Mouse (Mus musculus): Measurements from ENCODE around the gene Suv39h2. TPM values are rescaled to one million over a fixed set of nuclear protein-coding genes. Genes with fewer than 3 reads are reported as not detected.

Gene Suv39h2
- 8.2 TPM in 2 replicates for polyA plus RNA-seq (2015; fragmentation: Nextera tagmentation; extraction: Ambion mirVana)

- peak; percentile 97 for ATAC-seq (replicated peaks)
- no peaks in the 10 kb centered on the region for H3K9me3 ChIP-seq
- WGBS: under 1% methylated on average over 42 of the region's 42 CpGs
Observed at GRCm38 (mm10) chr2:3474861-3475283, at the start of gene Suv39h2. Gene Suv39h2, minus strand, starts transcription at chr2:3475031.

GRCm38 (mm10) chr2:3522558-3522957 is 47.7 kb upstream of the Suv39h2 start:
- Histone ChIP-seq H3K27ac (no peak overlapping the region), H3K4me3 (no peak overlapping the region), H3K9ac (no peak overlapping the region), H3K4me2 (no peak overlapping the region), H3K9me3 (no peaks in the 10 kb centered on the region), H3K36me3 (replicated peaks) (no peaks in the 10 kb centered on the region), H3K4me1 (no peaks in the 10 kb centered on the region), H3K27me3 (replicated peaks) (no peaks in the 10 kb centered on the region)
- WGBS: 83% methylated on average over 4 of the region's 4 CpGs
- no peak for ATAC-seq (replicated peaks)

More at GRCm38 (mm10) chr2:3474861-3475283, at the start of gene Suv39h2:
- Histone ChIP-seq H3K4me1 (peaks cover 19% of the 10 kb centered on the region), H3K4me3 (peak within 1 kb of the TSS; percentile 97), H3K4me2 (peak within 1 kb of the TSS; percentile 60), H3K27me3 (replicated peaks) (no peaks in the 10 kb centered on the region), H3K27ac (peak within 1 kb of the TSS; percentile 88), H3K36me3 (replicated peaks) (no peaks in the 10 kb centered on the region), H3K9ac (peak within 1 kb of the TSS; percentile 70)

- no peaks in the 10 kb centered on the region for H3K9me3 ChIP-seq
- peaks cover 15% of the 10 kb centered on the region for H3K4me1 ChIP-seq
- 1% methylated on average over 60 of the region's 60 CpGs for WGBS
Observed at GRCm38 (mm10) chr2:3512552-3513454, 38.0 kb upstream of the Suv39h2 start, which contains the start of the genes Gm45902, Hspa14 and Cdnf. Gene Gm45902, minus strand, starts transcription at chr2:3512790. Gene Hspa14, minus strand, starts transcription at chr2:3512814. Gene Cdnf, plus strand, starts transcription at chr2:3513030.

GRCm38 (mm10) chr2:3512076-3512475 is 37.2 kb upstream of the Suv39h2 start:
- H3K27ac ChIP-seq: peak overlapping the region; percentile 83
- peaks cover 19% of the 10 kb centered on the region; the same call in 1 of the 2 replicates for H3K36me3 ChIP-seq (replicated peaks)
- no peak for ATAC-seq (replicated peaks)
- peak overlapping the region; percentile 85 for H3K4me2 ChIP-seq
- H3K27me3 ChIP-seq (replicated peaks): no peaks in the 10 kb centered on the region
- H3K9ac ChIP-seq: peak overlapping the region; percentile 82
- H3K4me1 ChIP-seq: peaks cover 15% of the 10 kb centered on the region
- H3K4me3 ChIP-seq: peak overlapping the region; percentile 82
- under 1% methylated on average over 15 of the region's 15 CpGs for WGBS
- H3K9me3 ChIP-seq: no peaks in the 10 kb centered on the region

More at GRCm38 (mm10) chr2:3512552-3513454, 38.0 kb upstream of the Suv39h2 start, which contains the start of the genes Gm45902, Hspa14 and Cdnf:
- peak within 1 kb of the TSS; percentile 82 for H3K4me3 ChIP-seq
- H3K27ac ChIP-seq: peak within 1 kb of the TSS; percentile 85
- H3K27me3 ChIP-seq (replicated peaks): no peaks in the 10 kb centered on the region
- H3K36me3 ChIP-seq (replicated peaks): peaks cover 17% of the 10 kb centered on the region; the same call in 1 of the 2 replicates
- ATAC-seq (replicated peaks): peak; percentile 100
- H3K9ac ChIP-seq: peak within 1 kb of the TSS; percentile 82
- peak within 1 kb of the TSS; percentile 85 for H3K4me2 ChIP-seq

- H3K9ac ChIP-seq: no peak overlapping the region
- ATAC-seq (replicated peaks): no peak
- no peak overlapping the region for H3K27ac ChIP-seq
- H3K4me3 ChIP-seq: no peak overlapping the region
- no peaks in the 10 kb centered on the region for H3K27me3 ChIP-seq (replicated peaks)
- no peaks in the 10 kb centered on the region for H3K9me3 ChIP-seq
- 95% methylated on average over 5 of the region's 5 CpGs for WGBS
- H3K4me2 ChIP-seq: no peak overlapping the region
- H3K36me3 ChIP-seq (replicated peaks): peaks cover 34% of the 10 kb centered on the region
- H3K4me1 ChIP-seq: no peaks in the 10 kb centered on the region
Observed at GRCm38 (mm10) chr2:3500886-3501285, 26.1 kb upstream of the Suv39h2 start.

GRCm38 (mm10) chr2:3499543-3499942 is 24.7 kb upstream of the Suv39h2 start:
- H3K9ac ChIP-seq: no peak overlapping the region
- no peak overlapping the region for H3K4me3 ChIP-seq
- peaks cover 40% of the 10 kb centered on the region for H3K36me3 ChIP-seq (replicated peaks)
- 95% methylated on average over 6 of the region's 6 CpGs for WGBS
- H3K27ac ChIP-seq: no peak overlapping the region
- no peaks in the 10 kb centered on the region for H3K9me3 ChIP-seq
- ATAC-seq (replicated peaks): no peak
- no peaks in the 10 kb centered on the region for H3K4me1 ChIP-seq
- no peaks in the 10 kb centered on the region for H3K27me3 ChIP-seq (replicated peaks)
- H3K4me2 ChIP-seq: no peak overlapping the region

- Histone ChIP-seq H3K27me3 (replicated peaks) (no peaks in the 10 kb centered on the region), H3K4me1 (no peaks in the 10 kb centered on the region), H3K9ac (no peak overlapping the region), H3K27ac (no peak overlapping the region), H3K4me2 (no peak overlapping the region), H3K4me3 (no peak overlapping the region), H3K36me3 (replicated peaks) (peaks cover 45% of the 10 kb centered on the region), H3K9me3 (no peaks in the 10 kb centered on the region)
- no peak for ATAC-seq (replicated peaks)
- 92% methylated on average over 3 of the region's 3 CpGs for WGBS
Observed at GRCm38 (mm10) chr2:3493833-3494409, 19.1 kb upstream of the Suv39h2 start.

GRCm38 (mm10) chr2:3489816-3490215 is 15.0 kb upstream of the Suv39h2 start:
- no peak overlapping the region for H3K4me3 ChIP-seq
- no peak for ATAC-seq (replicated peaks)
- H3K9me3 ChIP-seq: no peaks in the 10 kb centered on the region
- H3K27ac ChIP-seq: no peak overlapping the region
- H3K4me1 ChIP-seq: no peaks in the 10 kb centered on the region
- 44% methylated on average over 3 of the region's 3 CpGs for WGBS
- H3K9ac ChIP-seq: no peak overlapping the region
- H3K36me3 ChIP-seq (replicated peaks): peaks cover 22% of the 10 kb centered on the region; the same call in 1 of the 2 replicates
- H3K4me2 ChIP-seq: no peak overlapping the region
- no peaks in the 10 kb centered on the region for H3K27me3 ChIP-seq (replicated peaks)

GRCm38 (mm10) chr2:3480239-3480638 is 5.4 kb upstream of the Suv39h2 start:
- H3K9me3 ChIP-seq: no peaks in the 10 kb centered on the region
- ATAC-seq (replicated peaks): no peak
- WGBS: 88% methylated on average over 3 of the region's 3 CpGs

GRCm38 (mm10) chr2:3475746-3476251 is 968 bp upstream of the Suv39h2 start:
- ATAC-seq (replicated peaks): no peak
- Histone ChIP-seq H3K27ac (no peak overlapping the region), H3K9me3 (no peaks in the 10 kb centered on the region), H3K36me3 (replicated peaks) (no peaks in the 10 kb centered on the region), H3K9ac (0 out of 2 replicates have a peak overlapping the region, but pooled peaks have one; percentile 58), H3K4me1 (peaks cover 19% of the 10 kb centered on the region), H3K4me3 (no peak overlapping the region), H3K4me2 (peak overlapping the region; percentile 60), H3K27me3 (replicated peaks) (no peaks in the 10 kb centered on the region)
- 58% methylated on average over 3 of the region's 3 CpGs for whole genome bisulfite sequencing

More at GRCm38 (mm10) chr2:3480239-3480638, 5.4 kb upstream of the Suv39h2 start:
- H3K27me3 ChIP-seq (replicated peaks): no peaks in the 10 kb centered on the region
- H3K27ac ChIP-seq: no peak overlapping the region
- H3K4me2 ChIP-seq: no peak overlapping the region
- H3K9ac ChIP-seq: no peak overlapping the region
- H3K4me3 ChIP-seq: no peak overlapping the region
- H3K36me3 ChIP-seq (replicated peaks): no peaks in the 10 kb centered on the region
- peaks cover 6% of the 10 kb centered on the region for H3K4me1 ChIP-seq

- H3K27me3 ChIP-seq (replicated peaks): no peaks in the 10 kb centered on the region
- H3K4me2 ChIP-seq: peak overlapping the region; percentile 60
- peak overlapping the region; percentile 70 for H3K9ac ChIP-seq
- WGBS: under 1% methylated on average over 46 of the region's 46 CpGs
- peaks cover 19% of the 10 kb centered on the region for H3K4me1 ChIP-seq
- H3K27ac ChIP-seq: peak overlapping the region; percentile 88
- H3K9me3 ChIP-seq: no peaks in the 10 kb centered on the region
- H3K4me3 ChIP-seq: peak overlapping the region; percentile 97
- ATAC-seq (replicated peaks): peak; percentile 88
- no peaks in the 10 kb centered on the region for H3K36me3 ChIP-seq (replicated peaks)
Observed at GRCm38 (mm10) chr2:3474361-3474805, 448 bp downstream of the Suv39h2 start.

GRCm38 (mm10) chr2:3473891-3474290 is 940 bp downstream of the Suv39h2 start:
- Histone ChIP-seq H3K4me3 (peak overlapping the region; percentile 97), H3K27ac (peak overlapping the region; percentile 88), H3K4me2 (peak overlapping the region; percentile 60), H3K27me3 (replicated peaks) (no peaks in the 10 kb centered on the region), H3K9ac (peak overlapping the region; percentile 70), H3K36me3 (replicated peaks) (no peaks in the 10 kb centered on the region), H3K4me1 (peaks cover 19% of the 10 kb centered on the region), H3K9me3 (no peaks in the 10 kb centered on the region)
- ATAC-seq (replicated peaks): no peak
- WGBS: under 1% methylated on average over 12 of the region's 12 CpGs
